Mouse (Mus musculus) small intestine, adult 2 months (tissue): ENCODE results near the gene Nudt21.

Source experiments
- CTCF ChIP-seq: fragments of 200-500 bp; IDR thresholded peaks from 2 replicates; pipeline ENCODE4 v1.5.1; 2012; ENCODE audit warnings: low read depth, mild to moderate bottlenecking, control low read depth, inconsistent platforms, low read length, moderate library complexity, mixed read lengths; ENCODE audit not compliant: insufficient replicate concordance, insufficient read length; ENCODE audit errors: extremely low read depth
- POLR2A ChIP-seq: fragments of 200-500 bp; IDR thresholded peaks from 2 replicates; pipeline ENCODE4 v1.6.1; 2012; ENCODE audit warnings: low read depth, mild to moderate bottlenecking, control low read depth, inconsistent platforms, low read length, moderate library complexity

GRCm38 (mm10) chr8:94068793-94069192, 32.0 kb upstream of the Nudt21 start:
- TF ChIP-seq CTCF (no peak), POLR2A (no peak)
